Mouse (Mus musculus) neural tube, embryonic 13.5 days (tissue): Measurements from ENCODE around the gene Zim1. TPM values are rescaled to one million over a fixed set of nuclear protein-coding genes. Genes with fewer than 3 reads are reported as not detected.

Experiments used
- ATAC-seq: fragments of 200-750 bp; cut with Nextera tagmentation; 2 replicates; pipeline ENCODE4 v1.8.0; 2017; ENCODE audit warnings: low read depth, mild to moderate bottlenecking, moderate TSS enrichment, moderate library complexity
- H3K27ac ChIP-seq: fragments of 300-500 bp; sonication (generic); replicated peaks from 2 replicates; pipeline ENCODE4 v1.5.1; 2015; ENCODE audit warnings: moderate library complexity, mild to moderate bottlenecking, inconsistent platforms
- H3K27me3 ChIP-seq: fragments of 300-500 bp; sonication (generic); 2 replicates; pipeline ENCODE4 v1.6.1; 2015; ENCODE audit warnings: mild to moderate bottlenecking, inconsistent platforms
- H3K36me3 ChIP-seq: fragments of 300-500 bp; sonication (generic); 2 replicates; pipeline ENCODE4 v1.6.1; 2015; ENCODE audit warnings: mild to moderate bottlenecking, inconsistent platforms
- H3K4me1 ChIP-seq: fragments of 300-500 bp; sonication (generic); replicated peaks from 2 replicates; pipeline ENCODE4 v1.6.1; 2015; ENCODE audit warnings: inconsistent platforms
- H3K4me2 ChIP-seq: fragments of 300-500 bp; sonication (generic); 2 replicates; pipeline ENCODE4 v1.6.1; 2015; ENCODE audit warnings: inconsistent platforms, mild to moderate bottlenecking, moderate library complexity
- H3K4me3 ChIP-seq: fragments of 300-500 bp; sonication (generic); 2 replicates; pipeline ENCODE4 v1.5.1; 2015; ENCODE audit warnings: mild to moderate bottlenecking, inconsistent platforms
- H3K9ac ChIP-seq: fragments of 300-500 bp; sonication (generic); 2 replicates; pipeline ENCODE4 v1.6.1; 2015; ENCODE audit warnings: moderate library complexity, mild to moderate bottlenecking, inconsistent platforms
- H3K9me3 ChIP-seq: fragments of 300-500 bp; sonication (generic); 2 replicates; pipeline ENCODE4 v1.6.1; 2016; ENCODE audit warnings: inconsistent platforms
- WGBS: fragments of 180-500 bp; shearing (Covaris S2); methylation state at CpG from one replicate; pipeline ENCODE4 v1.1.7; 2015; 5-methylcytosine and 5-hydroxymethylcytosine counted together
- polyA plus RNA-seq: library from polyadenylated mRNA; unstranded; fragments of >200 nt; fragmentation: Nextera tagmentation; extraction: Ambion mirVana; gene quantifications from 2 replicates; pipeline ENCODE4 v1.2.1, GENCODE M21; 2015

Gene Zim1
- polyA plus RNA-seq, 1 experiment from 2014 or later, result 3.0 TPM

GRCm38 (mm10) chr7:6638076-6638475, 58.2 kb downstream of the Zim1 start:
- Histone ChIP-seq H3K9ac (no peak overlapping the region), H3K4me3 (no peak overlapping the region), H3K27me3 (no peaks in the 10 kb centered on the region), H3K9me3 (0 out of 2 replicates have a peak, but pooled peaks cover 3% of the 10 kb centered on the region), H3K4me2 (no peak overlapping the region), H3K4me1 (no peaks in the 10 kb centered on the region), H3K36me3 (no peaks in the 10 kb centered on the region), H3K27ac (no peak overlapping the region)
- ATAC-seq, result no peak
- 92% methylated on average over 4 of the region's 4 CpGs for WGBS

DNA sequence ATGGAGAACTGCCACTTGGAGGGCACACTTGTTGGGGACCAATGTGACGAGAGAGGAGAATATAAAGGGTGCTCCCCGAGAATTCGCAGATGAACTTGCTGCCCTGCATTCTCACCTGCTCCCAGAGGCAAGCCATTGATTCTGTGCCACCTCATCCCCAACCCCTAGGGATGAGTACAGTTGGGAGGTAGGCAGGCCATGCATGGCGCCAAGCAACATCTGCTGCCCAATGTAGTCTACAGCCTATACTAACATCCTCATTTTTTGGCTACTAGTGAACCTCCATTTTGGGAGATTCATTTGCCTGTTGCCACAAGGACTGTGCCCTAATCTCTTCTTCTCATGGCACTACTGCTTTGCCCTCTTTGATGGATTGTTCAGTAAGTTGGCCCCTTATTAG, 59.5 kb downstream of the Zim1 start:
- H3K27ac ChIP-seq, result no peak overlapping the region
- H3K36me3 ChIP-seq, result no peaks in the 10 kb centered on the region
- no peak for ATAC-seq
- no peak overlapping the region for H3K9ac ChIP-seq
- H3K27me3 ChIP-seq, result no peaks in the 10 kb centered on the region
- 92% methylated on average over 4 of the region's 4 CpGs for WGBS
- H3K4me2 ChIP-seq, result no peak overlapping the region
- no peak overlapping the region for H3K4me3 ChIP-seq
- H3K4me1 ChIP-seq, result no peaks in the 10 kb centered on the region
- 0 out of 2 replicates have a peak, but pooled peaks cover 3% of the 10 kb centered on the region for H3K9me3 ChIP-seq

DNA sequence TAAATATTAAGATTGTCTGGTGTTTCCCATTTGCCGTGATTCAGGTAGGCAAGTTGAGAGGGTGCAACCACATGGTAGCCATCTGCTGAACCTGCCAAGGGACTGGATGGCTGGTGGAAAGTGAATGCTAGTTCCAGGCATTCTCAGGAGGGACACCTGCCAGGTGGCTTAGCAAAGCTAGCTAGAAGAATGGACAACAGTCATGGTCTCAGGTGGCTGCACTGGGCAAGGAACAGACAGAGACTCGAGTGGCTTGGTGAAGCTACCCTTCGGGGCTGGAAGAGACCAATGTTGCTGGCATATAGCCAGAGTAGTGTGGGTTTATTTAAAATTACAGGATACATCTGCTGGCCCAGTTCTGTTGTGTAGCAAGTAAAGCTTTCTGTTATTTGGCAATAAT, 60.4 kb downstream of the Zim1 start:
- no peak overlapping the region for H3K4me3 ChIP-seq
- ATAC-seq, result no peak
- WGBS, result 78% methylated on average over 3 of the region's 3 CpGs

More for the DNA sequence above, 60.4 kb downstream of the Zim1 start:
- Histone ChIP-seq H3K27me3 (no peaks in the 10 kb centered on the region), H3K9ac (no peak overlapping the region), H3K9me3 (0 out of 2 replicates have a peak, but pooled peaks cover 3% of the 10 kb centered on the region), H3K4me2 (no peak overlapping the region), H3K27ac (no peak overlapping the region), H3K4me1 (no peaks in the 10 kb centered on the region), H3K36me3 (no peaks in the 10 kb centered on the region)

Other genes starting within 250 kb of the Zim1 start
- not detected in 2 replicates for gene Olfr1336, start 240.3 kb downstream of the Zim1 start, polyA plus RNA-seq
- not detected in 2 replicates for gene Olfr1346, start 229.3 kb downstream of the Zim1 start, polyA plus RNA-seq
- not detected in 2 replicates for gene Olfr5, start 209.5 kb downstream of the Zim1 start, polyA plus RNA-seq
- gene Olfr1347, start 196.7 kb downstream of the Zim1 start, polyA plus RNA-seq, result not detected in 2 replicates
- gene Olfr1348, start 187.7 kb downstream of the Zim1 start, polyA plus RNA-seq, result not detected in 2 replicates
- gene Olfr1349, start 173.5 kb downstream of the Zim1 start, polyA plus RNA-seq, result not detected in 2 replicates
- not detected in 2 replicates for gene Olfr1350, start 131.6 kb downstream of the Zim1 start, polyA plus RNA-seq
- 65.2 and 87.1 TPM in 2 replicates for gene Peg3, start 34.0 kb upstream of the Zim1 start, polyA plus RNA-seq
- 19.1 and 20.6 TPM in 2 replicates for gene Usp29, start 34.1 kb upstream of the Zim1 start, polyA plus RNA-seq